Mouse (Mus musculus) cerebellum, adult 11 months (tissue): ENCODE measurements around the gene Optn.
A peak's percentile ranks its signal among the peaks of the same experiment; 100 is the strongest.

ENCODE experiments used
- DNase-seq: peaks from one replicate; pipeline ENCODE4 v3.0.0; 2022

Gene Optn

DNA sequence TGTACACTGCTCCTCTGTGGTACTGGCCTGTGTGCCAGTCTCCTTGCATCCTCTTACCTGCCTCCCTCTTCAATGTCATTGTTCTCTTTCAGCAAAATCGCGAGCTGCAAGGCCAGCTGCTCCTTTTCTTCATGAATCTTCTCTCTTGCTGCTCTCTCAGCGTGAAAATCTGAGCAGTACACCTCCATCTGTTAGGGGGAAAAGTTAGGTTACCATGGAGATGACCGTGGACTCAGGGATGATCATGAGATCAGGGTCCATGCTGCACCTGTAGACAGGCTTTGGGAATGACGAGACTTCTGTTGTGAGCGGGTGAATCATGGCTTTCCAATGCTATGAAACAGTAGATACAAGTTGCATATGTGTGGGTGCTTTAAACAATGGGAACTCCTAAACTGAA, 36.8 kb downstream of the Optn start:
- no peak for DNase-seq

DNA sequence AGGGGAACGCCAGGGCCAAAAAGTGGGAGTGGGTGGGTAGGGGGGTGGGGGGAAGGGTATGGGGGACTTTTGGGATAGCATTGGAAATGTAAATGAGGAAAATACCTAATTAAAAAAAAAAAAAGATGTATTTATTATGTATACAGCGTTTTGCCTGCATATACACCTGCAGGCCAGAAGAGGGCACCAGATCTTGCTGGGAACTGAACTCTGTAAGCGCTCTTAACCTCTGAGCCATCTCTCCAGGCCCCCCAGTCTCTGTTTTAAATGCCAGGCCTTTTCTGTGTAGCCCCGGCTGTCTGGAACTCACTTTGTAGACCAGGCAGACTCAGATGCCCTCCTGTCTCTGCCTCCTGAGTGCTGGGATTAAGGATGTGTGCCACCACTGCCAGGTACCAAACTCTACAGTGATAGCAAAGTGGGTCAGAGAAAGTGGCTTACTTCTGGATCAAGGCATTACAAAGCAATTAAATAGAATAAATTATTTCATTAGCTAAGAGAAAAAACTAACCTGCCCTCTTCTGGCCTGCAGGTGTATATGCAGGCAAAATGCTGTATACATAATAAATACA, 38.6 kb downstream of the Optn start:
- no peak for DNase-seq

- DNase-seq: no peak
Measured at GRCm38 (mm10) chr2:5023699-5024399, 40.0 kb downstream of the Optn start.

GRCm38 (mm10) chr2:5023275-5023674, 40.6 kb downstream of the Optn start:
- no peak for DNase-seq

DNA sequence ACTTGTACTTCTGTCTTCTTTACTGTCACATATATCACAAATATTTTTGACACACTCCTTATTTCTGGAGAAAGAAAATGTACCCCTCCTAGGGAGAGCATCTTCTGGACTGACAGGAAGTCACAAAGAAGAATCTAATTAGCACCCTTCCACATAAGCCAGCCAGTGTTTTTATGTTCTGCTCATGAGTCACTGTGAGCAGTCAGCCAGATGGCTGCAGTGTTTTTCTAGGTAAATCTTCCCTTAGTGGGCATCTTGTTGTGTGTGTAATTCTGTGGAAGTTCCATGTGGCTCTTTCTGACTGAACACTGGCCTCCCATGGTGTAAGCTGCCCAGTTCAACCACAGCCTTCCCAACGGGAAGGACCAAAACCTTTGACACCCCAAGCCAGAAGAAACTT, 44.1 kb downstream of the Optn start:
- DNase-seq: no peak

- DNase-seq: no peak
Measured at GRCm38 (mm10) chr2:5016922-5017321, 46.9 kb downstream of the Optn start.

DNA sequence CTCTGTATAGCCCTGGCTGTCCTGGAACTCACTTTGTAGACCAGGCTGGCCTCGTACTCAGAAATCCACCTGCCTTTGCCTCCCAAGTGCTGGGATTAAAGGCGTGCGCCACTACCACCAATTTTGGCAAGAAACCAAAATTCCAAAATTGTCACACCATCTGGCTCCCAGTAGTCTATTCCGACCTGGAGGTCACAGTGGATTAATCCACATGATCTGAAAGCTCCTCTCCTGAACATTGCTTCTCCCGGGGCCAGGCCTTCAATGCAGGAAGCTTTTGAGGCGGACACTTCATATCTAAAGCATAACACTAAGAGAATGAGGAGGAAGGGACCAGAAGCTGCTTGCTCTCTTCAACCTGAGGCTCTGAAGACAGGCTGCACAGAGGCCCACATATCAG, 48.3 kb downstream of the Optn start:
- no peak for DNase-seq

- no peak for DNase-seq
Measured at GRCm38 (mm10) chr2:5014616-5015015, 49.2 kb downstream of the Optn start.

DNA sequence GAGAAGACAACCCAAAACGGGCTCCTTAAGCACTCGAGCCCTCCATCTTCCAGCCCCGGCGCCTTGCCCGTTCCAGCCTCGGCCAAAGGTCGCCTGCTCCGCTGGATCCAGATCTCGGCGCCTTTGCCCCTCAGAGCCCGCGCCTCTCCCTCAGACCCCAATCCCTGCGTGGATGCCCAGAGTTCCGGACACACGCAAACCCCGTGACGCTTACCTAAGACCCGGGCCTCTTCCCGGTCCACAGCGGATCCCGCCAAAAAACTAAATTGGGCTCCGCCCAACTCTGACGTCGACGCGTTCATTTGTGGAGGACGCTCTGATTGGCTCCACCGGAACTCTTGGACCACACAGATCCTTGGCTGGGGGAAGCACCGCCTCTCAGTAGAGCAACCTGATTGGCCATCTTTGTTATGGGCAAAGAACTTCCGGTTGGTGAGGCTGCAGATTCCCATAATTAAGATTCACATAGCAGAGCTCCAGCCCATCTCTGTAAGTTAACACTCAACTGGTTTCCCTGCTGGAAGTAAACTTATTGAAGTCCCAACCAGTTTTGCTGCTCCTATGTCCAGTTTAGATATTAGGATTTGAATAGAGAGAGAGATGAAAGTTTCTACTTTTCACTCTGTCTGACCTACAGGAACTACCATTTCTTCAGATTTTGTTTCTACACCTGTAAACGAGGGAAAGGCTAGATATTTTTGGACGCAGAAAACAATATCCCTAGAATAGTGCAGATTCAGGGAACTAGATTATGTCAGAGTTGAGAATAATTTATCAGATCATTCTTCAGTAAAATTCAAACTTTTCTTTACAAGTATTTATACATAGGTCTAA, 51.1 kb downstream of the Optn start, which contains the start of gene Mcm10:
Gene Mcm10 (minus strand): TSS at position 301 of the 834 bp plus-strand sequence.
- peak; percentile 73 for DNase-seq

- DNase-seq: no peak
Measured at GRCm38 (mm10) chr2:5011898-5012490, 51.9 kb downstream of the Optn start.

DNA sequence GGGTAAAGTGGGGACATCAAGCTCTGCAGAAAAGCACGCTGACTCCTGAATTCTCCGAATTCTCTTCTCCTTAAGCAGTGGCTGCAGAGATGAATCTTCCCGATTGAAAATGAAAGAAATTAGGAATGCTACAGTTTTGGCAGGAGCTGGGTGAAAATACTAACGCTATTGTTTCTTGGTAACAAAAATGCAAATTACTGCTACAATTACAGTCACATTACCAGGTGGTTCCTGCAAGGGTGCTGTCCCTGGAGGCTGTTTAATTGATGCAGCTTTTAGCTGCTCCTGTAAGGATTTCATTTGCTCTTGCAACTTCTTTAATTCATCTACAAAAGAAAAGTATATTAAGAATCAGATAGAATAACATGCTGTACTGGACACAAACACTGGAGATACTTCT, 56.7 kb downstream of the Optn start:
- DNase-seq: no peak

GRCm38 (mm10) chr2:5001266-5001665, 62.6 kb downstream of the Optn start:
- no peak for DNase-seq

- no peak for DNase-seq
Measured at GRCm38 (mm10) chr2:4998905-4999304, 64.9 kb downstream of the Optn start.

GRCm38 (mm10) chr2:4996421-4996824, 67.4 kb downstream of the Optn start:
- no peak for DNase-seq

- no peak for DNase-seq
Measured at GRCm38 (mm10) chr2:4995646-4996045, 68.2 kb downstream of the Optn start.

DNA sequence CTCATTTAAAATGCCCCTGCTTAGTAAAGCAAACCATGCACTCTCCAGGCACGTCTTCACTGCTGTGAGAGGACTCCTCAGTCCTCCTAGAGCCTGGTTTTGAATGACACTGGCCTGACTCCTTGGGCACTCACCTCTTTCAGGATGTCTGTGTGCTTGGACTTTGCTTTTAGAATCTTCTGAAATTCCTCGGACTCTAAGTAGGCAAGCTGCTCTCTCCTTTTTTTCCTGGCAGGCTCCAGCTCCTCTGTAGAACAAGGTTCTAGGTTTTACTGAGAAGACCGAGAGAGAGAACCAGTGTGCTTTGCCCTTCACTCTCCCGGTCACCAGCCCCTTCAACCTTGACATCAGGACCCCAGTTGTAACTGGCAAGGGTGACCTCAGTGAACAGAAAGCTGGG, 69.4 kb downstream of the Optn start:
- DNase-seq: no peak

- no peak for DNase-seq
Measured at GRCm38 (mm10) chr2:4993584-4993983, 70.3 kb downstream of the Optn start.

DNA sequence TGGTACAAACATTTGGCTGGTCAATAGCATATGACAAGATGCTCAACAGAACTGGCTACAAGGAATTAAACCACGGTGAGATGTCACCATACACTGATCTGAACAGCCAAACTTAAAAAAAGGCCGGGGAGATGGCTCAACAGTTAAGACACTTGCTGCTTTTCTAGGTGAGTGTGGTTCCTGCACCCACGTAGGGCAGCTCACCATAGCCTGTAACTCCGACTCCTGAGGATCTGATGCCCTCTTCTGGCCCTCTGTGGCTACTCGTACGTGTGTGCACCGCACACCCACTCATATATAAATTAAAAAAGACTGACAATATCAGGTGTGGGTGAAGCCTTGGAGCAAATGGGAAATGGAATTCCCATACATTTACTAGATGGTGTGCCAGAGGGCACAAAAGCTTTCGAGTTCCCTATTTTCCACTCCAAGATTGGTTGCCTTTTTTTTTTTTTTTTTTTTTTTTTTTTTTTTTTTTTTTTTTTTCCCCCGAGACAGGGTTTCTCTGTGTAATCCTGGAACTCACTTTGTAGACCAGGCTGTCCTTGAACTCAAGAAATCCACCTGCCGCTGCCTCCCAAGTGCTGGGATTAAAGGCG, 74.9 kb downstream of the Optn start:
- DNase-seq: no peak

- no peak for DNase-seq
Measured at GRCm38 (mm10) chr2:4987388-4988180, 76.3 kb downstream of the Optn start.

GRCm38 (mm10) chr2:4986798-4987197, 77.1 kb downstream of the Optn start:
- DNase-seq: no peak

GRCm38 (mm10) chr2:4985000-4985399, 78.9 kb downstream of the Optn start:
- no peak for DNase-seq

- no peak for DNase-seq
Measured at GRCm38 (mm10) chr2:4983987-4984386, 79.9 kb downstream of the Optn start.
